In the genomic region with DNA sequence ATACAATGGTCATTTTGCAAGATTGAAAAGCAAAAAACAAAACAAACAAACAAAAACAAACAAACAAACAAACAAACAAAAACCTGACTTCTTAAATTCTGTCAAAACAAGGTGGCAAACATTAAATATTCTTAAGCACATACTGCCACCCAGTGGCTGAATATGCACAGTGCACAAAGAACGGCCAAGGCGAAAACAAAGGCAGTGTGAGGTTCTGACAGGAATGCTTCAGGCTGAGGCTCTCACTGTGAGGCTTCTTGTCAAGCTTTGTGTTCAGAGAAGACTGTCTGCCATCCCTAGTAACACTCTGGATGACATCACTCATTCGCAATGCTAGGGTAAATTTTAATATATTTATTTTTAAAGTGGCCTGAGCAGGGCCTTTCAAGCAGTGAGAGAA, we compare ENCODE assay signal across 8 mouse cellular contexts. TPM values are rescaled to one million over a fixed set of nuclear protein-coding genes. Genes with fewer than 3 reads are reported as not detected.
DNase-seq lines count a peak whose midpoint lies in the region; ATAC-seq lines count a peak whose summit lies in the region.

No protein-coding gene starts in this region.

- H3K27me3 ChIP-seq in heart, embryonic 11.5 days (ENCODE audit: control insufficient read depth, insufficient read depth, low read length): no peaks in the 10 kb centered on the region

- WGBS in heart, embryonic 11.5 days (ENCODE audit: insufficient replicate concordance): 9% methylated on average over 3 of the region's 3 CpGs

- no peak overlapping the region for H3K4me2 ChIP-seq in heart, embryonic 11.5 days

- H3K36me3 ChIP-seq in heart, embryonic 11.5 days (ENCODE audit: control insufficient read depth, insufficient read depth, low read length): no peaks in the 10 kb centered on the region

- no peak overlapping the region for H3K9ac ChIP-seq in heart, embryonic 11.5 days (ENCODE audit: low read depth, low read length)

- peak; percentile 63 for DNase-seq in heart, adult 8-10 months (ENCODE audit: low spot score)
- peak; percentile 61 to 62 for DNase-seq in adrenal gland, postnatal 36 days
- DNase-seq in embryo, embryonic 9.5 days (ENCODE audit: extremely low spot score): peak; percentile 78
- peak; percentile 79 for DNase-seq in heart, postnatal 4 days
- peak; percentile 76 for DNase-seq in layer of hippocampus, adult 9-10 months (ENCODE audit: low spot score)
- peak; percentile 59 for DNase-seq in right cerebral cortex, postnatal 14 days

- H3K4me1 ChIP-seq in heart, embryonic 11.5 days (ENCODE audit: control insufficient read depth, insufficient read depth, low read length): no peaks in the 10 kb centered on the region

- H3K4me3 ChIP-seq in heart, embryonic 11.5 days (ENCODE audit: low read depth, low read length): no peak overlapping the region

- no peaks in the 10 kb centered on the region for H3K9me3 ChIP-seq in heart, embryonic 11.5 days (replicated peaks; ENCODE audit: control insufficient read depth, low read length)

- no peak for ATAC-seq in heart, embryonic 11.5 days (replicated peaks; ENCODE audit: insufficient number of reproducible peaks, low FRiP score, low TSS enrichment)
- ATAC-seq in megakaryocyte, adult 5-6 weeks (ENCODE audit: poor library complexity, severe bottlenecking): peak; percentile 79

- H3K27ac ChIP-seq in heart, embryonic 11.5 days (ENCODE audit: low read depth, low read length): no peak overlapping the region

RNA-seq across cellular contexts. Expression of gene Ccdc122, which starts 24.8 kb away (rescaled TPM):
- 1 to 10 TPM in 3 of 4 experiments, under 1 TPM in 1; 0.90 to 1.8 (median 1.3) TPM for total RNA-seq in heart, adult 8-10 months (2022)
- polyA plus RNA-seq in heart, embryonic 11.5 days (2014; fragmentation: Nextera tagmentation; extraction: Ambion mirVana): 2.2 and 2.6 TPM in 2 replicates
- total RNA-seq in adrenal gland, postnatal 36 days (2021): 1 to 10 TPM; 4.7 to 8.5 TPM
- 1 to 10 TPM; 1.6 to 1.7 TPM for total RNA-seq in heart, postnatal 4 days (2021)
- total RNA-seq in megakaryocyte, adult 5-6 weeks (2015): 2.7 and 3.7 TPM in 2 replicates
- total RNA-seq in megakaryocyte, adult 5-6 weeks (2017): 4.7 TPM in 2 replicates

RNA-seq across cellular contexts. Expression of gene Lacc1, which starts 24.9 kb away (rescaled TPM):
- total RNA-seq in heart, adult 8-10 months (2022): 1 to 10 TPM; 2.4 to 4.3 (median 3.4) TPM
- 9.4 and 10.4 TPM in 2 replicates for polyA plus RNA-seq in heart, embryonic 11.5 days (2014; fragmentation: Nextera tagmentation; extraction: Ambion mirVana)
- total RNA-seq in adrenal gland, postnatal 36 days (2021): 1 to 10 TPM; 7.8 to 9.6 TPM
- 1 to 10 TPM; 7.2 to 8.4 TPM for total RNA-seq in heart, postnatal 4 days (2021)
- total RNA-seq in megakaryocyte, adult 5-6 weeks (2015): 10.6 and 11.4 TPM in 2 replicates
- 6.5 and 7.6 TPM in 2 replicates for total RNA-seq in megakaryocyte, adult 5-6 weeks (2017)
